16 mouse cellular contexts compared by ENCODE assay signal in the genomic region with DNA sequence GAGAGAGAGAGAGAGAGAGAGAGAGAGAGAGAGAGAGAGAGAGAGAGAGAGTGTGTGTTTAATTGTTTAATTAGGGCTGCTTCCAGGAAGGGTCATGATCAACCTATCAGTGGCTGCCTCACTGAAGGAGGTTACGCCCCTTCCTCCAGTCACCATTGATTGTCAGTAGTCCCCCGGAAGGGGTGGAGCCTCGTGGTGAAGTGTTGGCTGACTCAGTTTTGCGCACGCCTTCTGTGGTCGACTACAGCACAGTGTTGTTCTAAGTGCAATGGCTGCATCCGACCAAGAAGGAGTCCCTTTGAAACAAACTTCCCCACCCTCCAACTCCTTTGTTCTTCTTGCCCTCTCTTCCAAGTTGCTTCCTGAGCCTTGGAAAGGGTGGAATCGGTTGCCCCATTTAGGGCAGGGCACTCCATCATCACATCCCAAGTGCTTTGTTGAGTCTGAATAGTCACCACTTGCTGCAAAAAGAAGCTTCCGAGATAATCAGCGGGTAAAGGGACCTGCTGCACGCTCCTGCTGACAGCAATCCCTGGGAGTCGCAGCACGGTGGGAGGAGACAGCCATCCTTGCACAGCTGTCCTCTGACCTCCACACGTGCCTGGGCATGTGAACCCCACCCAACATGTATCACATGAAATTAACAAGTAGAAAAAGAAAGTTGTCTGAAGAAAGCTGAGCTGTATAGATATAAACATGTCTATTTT.
DNase-seq lines count a peak whose midpoint lies in the region; ATAC-seq and TF ChIP-seq lines count a peak whose summit lies in the region.
"Had no signal": no experiment of that assay in that cellular context is flagged by ENCODE, and none has a peak within 500 bp of the region (broad histone marks: within the 10 kb centered on the region; RNA-seq: fewer than 3 reads in every experiment).

No protein-coding gene starts in this region.

- no peak overlapping the region for H3K4me2 ChIP-seq in hindbrain, embryonic 14.5 days (replicated peaks)
- peak overlapping the region; percentile 19; the same call in 1 of the 2 replicates for H3K4me2 ChIP-seq in hindbrain, embryonic 16.5 days (ENCODE audit: low read length)
- no peak overlapping the region for H3K4me2 ChIP-seq in liver, postnatal 0 days (ENCODE audit: low read depth, low read length)
- H3K4me2 ChIP-seq: liver, embryonic 15.5 days had no signal

- TF ChIP-seq EP300 in liver, postnatal 0 days (IDR thresholded peaks at IDR 0.05; ENCODE audit: low read depth): no peak

- no peak overlapping the region for H3K9ac ChIP-seq in hindbrain, embryonic 14.5 days
- H3K9ac ChIP-seq in ES-E14 (ENCODE audit: insufficient read depth, low read depth, low read length, poor library complexity, severe bottlenecking): no peak overlapping the region
- H3K9ac ChIP-seq in hindbrain, embryonic 16.5 days (ENCODE audit: low read depth, low read length): no peak overlapping the region
- H3K9ac ChIP-seq in liver, postnatal 0 days (replicated peaks): no peak overlapping the region
- H3K9ac ChIP-seq: liver, embryonic 15.5 days had no signal

- H3K4me3 ChIP-seq in heart, embryonic 10.5 days: peak overlapping the region; percentile 12; the same call in 1 of the 2 replicates
- H3K4me3 ChIP-seq in hindbrain, embryonic 10.5 days: no peak overlapping the region
- no peak overlapping the region for H3K4me3 ChIP-seq in hindbrain, embryonic 14.5 days (replicated peaks; ENCODE audit: low read length)
- H3K4me3 ChIP-seq in ES-E14 (ENCODE audit: insufficient read depth in 1 of 2, low read depth in 1 of 2, low read length in 2 of 2, poor library complexity in 1 of 2, severe bottlenecking in 1 of 2): no peak overlapping the region
- H3K4me3 ChIP-seq in hindbrain, embryonic 16.5 days (ENCODE audit: low read length): no peak overlapping the region
- no peak overlapping the region for H3K4me3 ChIP-seq in liver, postnatal 0 days (ENCODE audit: low read depth, low read length)
- H3K4me3 ChIP-seq: liver, embryonic 15.5 days had no signal

- in situ Hi-C loops in ES-E14 (cut with MboI; ENCODE audit: low sequenced_read_pairs in 2 of 2, unreplicated experiment in 2 of 2): loop anchor here in 1 of 2 experiments (25.0 kb wide), 1 partner anchor 248 kb away; no protein-coding TSS in a partner anchor

- no peaks in the 10 kb centered on the region for H3K27me3 ChIP-seq in heart, embryonic 10.5 days (ENCODE audit: insufficient read depth, poor library complexity, severe bottlenecking)
- no peaks in the 10 kb centered on the region for H3K27me3 ChIP-seq in hindbrain, embryonic 10.5 days (ENCODE audit: insufficient read depth, poor library complexity, severe bottlenecking)
- no peaks in the 10 kb centered on the region for H3K27me3 ChIP-seq in hindbrain, embryonic 14.5 days (ENCODE audit: control insufficient read depth, insufficient read depth, low read length)
- H3K27me3 ChIP-seq in hindbrain, embryonic 16.5 days (replicated peaks; ENCODE audit: control insufficient read depth, insufficient read depth, low read length): no peaks in the 10 kb centered on the region
- H3K27me3 ChIP-seq in liver, postnatal 0 days (ENCODE audit: insufficient read depth, low read length): no peaks in the 10 kb centered on the region
- H3K27me3 ChIP-seq: CH12.LX; liver, embryonic 15.5 days had no signal

- no peak for TF ChIP-seq CTCF in liver, postnatal 0 days (IDR thresholded peaks at IDR 0.05; ENCODE audit: low read depth)

- H3K36me3 ChIP-seq in heart, embryonic 10.5 days: peaks cover 3% of the 10 kb centered on the region; the same call in 1 of the 2 replicates
- H3K36me3 ChIP-seq in hindbrain, embryonic 10.5 days: no peaks in the 10 kb centered on the region
- no peaks in the 10 kb centered on the region for H3K36me3 ChIP-seq in hindbrain, embryonic 14.5 days (replicated peaks; ENCODE audit: control insufficient read depth, insufficient read depth)
- H3K36me3 ChIP-seq in ES-E14 (ENCODE audit: control insufficient read depth, insufficient read depth, low read length, poor library complexity, severe bottlenecking): no peaks in the 10 kb centered on the region
- H3K36me3 ChIP-seq in hindbrain, embryonic 16.5 days (ENCODE audit: control insufficient read depth, insufficient read depth, low read length): no peaks in the 10 kb centered on the region
- H3K36me3 ChIP-seq in liver, postnatal 0 days (replicated peaks; ENCODE audit: insufficient read depth, low read length): no peaks in the 10 kb centered on the region; the same call in 1 of the 2 replicates
- H3K36me3 ChIP-seq: liver, embryonic 15.5 days had no signal

- WGBS in heart, embryonic 10.5 days: 53% methylated on average over 14 of the region's 14 CpGs
- 63% methylated on average over 14 of the region's 14 CpGs for WGBS in hindbrain, embryonic 10.5 days
- 54% methylated on average over 14 of the region's 14 CpGs for WGBS in hindbrain, embryonic 14.5 days
- 60% methylated on average over 14 of the region's 14 CpGs for WGBS in hindbrain, embryonic 16.5 days
- whole genome bisulfite sequencing in liver, postnatal 0 days (ENCODE audit: insufficient replicate concordance): 71% methylated on average over 14 of the region's 14 CpGs

- no peak overlapping the region; the same call in 1 of the 2 replicates for H3K27ac ChIP-seq in heart, embryonic 10.5 days
- no peak overlapping the region for H3K27ac ChIP-seq in hindbrain, embryonic 10.5 days
- no peak overlapping the region for H3K27ac ChIP-seq in hindbrain, embryonic 14.5 days
- no peak overlapping the region for H3K27ac ChIP-seq in ES-E14 (ENCODE audit: insufficient read depth, low read depth, low read length, poor library complexity, severe bottlenecking)
- no peak overlapping the region for H3K27ac ChIP-seq in hindbrain, embryonic 16.5 days (ENCODE audit: low read depth, low read length)
- H3K27ac ChIP-seq in liver, postnatal 0 days (ENCODE audit: low read depth): no peak overlapping the region
- H3K27ac ChIP-seq: liver, embryonic 15.5 days had no signal

- DNase-seq in heart, embryonic 10.5 days (ENCODE audit: low spot score): peak; percentile 75
- no peak for DNase-seq in heart, postnatal 36 days
- peak; percentile 8 for DNase-seq in hindbrain, embryonic 10.5 days (ENCODE audit: low spot score)
- DNase-seq in hindbrain, embryonic 14.5 days (ENCODE audit: low spot score): no peak
- DNase-seq in ES-E14 (ENCODE audit: low read depth, low spot score): peak; percentile 35
- no peak for DNase-seq in right cerebral cortex, postnatal 36 days (ENCODE audit: low spot score in 2 of 2)
- DNase-seq in liver, postnatal 0 days: no peak
- DNase-seq: adrenal gland, postnatal 36 days; cerebellum, adult 8-10 months; gastrocnemius, postnatal 14 days; kidney, adult 8-10 months; kidney, postnatal 4 days had no signal

- H3K9me3 ChIP-seq in heart, embryonic 10.5 days: no peaks in the 10 kb centered on the region
- H3K9me3 ChIP-seq in hindbrain, embryonic 10.5 days: no peaks in the 10 kb centered on the region
- no peaks in the 10 kb centered on the region for H3K9me3 ChIP-seq in hindbrain, embryonic 14.5 days (ENCODE audit: control insufficient read depth, low read length)
- H3K9me3 ChIP-seq in ES-E14 (ENCODE audit: control insufficient read depth, insufficient read depth, low read depth, low read length): no peaks in the 10 kb centered on the region
- no peaks in the 10 kb centered on the region for H3K9me3 ChIP-seq in hindbrain, embryonic 16.5 days (ENCODE audit: control insufficient read depth, low read length)
- H3K9me3 ChIP-seq in liver, postnatal 0 days (ENCODE audit: low read length): no peaks in the 10 kb centered on the region
- H3K9me3 ChIP-seq: liver, embryonic 15.5 days had no signal

- ATAC-seq in hindbrain, embryonic 14.5 days (ENCODE audit: low FRiP score): no peak
- no peak for ATAC-seq in hindbrain, embryonic 16.5 days
- no peak for ATAC-seq in liver, postnatal 0 days
- ATAC-seq: inflammation-experienced regulatory T-cells, adult 6 months had no signal

- intact Hi-C loops in heart, postnatal 36 days (cut with DNase I): loop anchor here (5.0 kb wide), 1 partner anchor 33 kb away; no protein-coding TSS in a partner anchor

- peaks cover 6% of the 10 kb centered on the region; the same call in 1 of the 2 replicates for H3K4me1 ChIP-seq in heart, embryonic 10.5 days
- H3K4me1 ChIP-seq in hindbrain, embryonic 10.5 days (replicated peaks): no peaks in the 10 kb centered on the region
- H3K4me1 ChIP-seq in hindbrain, embryonic 14.5 days (replicated peaks; ENCODE audit: control insufficient read depth, insufficient read depth, low read length): no peaks in the 10 kb centered on the region
- no peaks in the 10 kb centered on the region for H3K4me1 ChIP-seq in ES-E14 (ENCODE audit: control insufficient read depth in 2 of 2, insufficient read depth in 2 of 2, low read length in 2 of 2, poor library complexity in 1 of 2)
- H3K4me1 ChIP-seq in hindbrain, embryonic 16.5 days (ENCODE audit: control insufficient read depth, insufficient read depth, low read depth, low read length): no peaks in the 10 kb centered on the region
- no peaks in the 10 kb centered on the region for H3K4me1 ChIP-seq in liver, postnatal 0 days (ENCODE audit: insufficient read depth)
- H3K4me1 ChIP-seq: liver, embryonic 15.5 days had no signal

TF ChIP-seq in ES-E14, 5 proteins besides CTCF, POLR2A, EP300 and RAD21:
- TF ChIP-seq HCFC1 (IDR thresholded peaks at IDR 0.05; ENCODE audit: borderline replicate concordance, insufficient read depth, low read length): no peak
- no peak for TF ChIP-seq ZNF384 (IDR thresholded peaks at IDR 0.05; ENCODE audit: low read depth, low read length)
- no peak for TF ChIP-seq CHD2 (IDR thresholded peaks at IDR 0.05; ENCODE audit: low read depth, low read length)
- TF ChIP-seq MAFK (IDR thresholded peaks at IDR 0.05; ENCODE audit: insufficient read depth, low read depth, low read length): no peak
- TF ChIP-seq ZC3H11A (IDR thresholded peaks at IDR 0.05; ENCODE audit: borderline replicate concordance, low read depth, low read length): no peak

Comparison
In these comparisons a context has a peak if more than half of its experiments do, and no peak if none do; other contexts are left out.
1. DNase-seq: peak in heart, embryonic 10.5 days (single experiment), hindbrain, embryonic 10.5 days (single experiment) and ES-E14 (single experiment); none in heart, postnatal 36 days (0 of 2), hindbrain, embryonic 14.5 days (single experiment), right cerebral cortex, postnatal 36 days (0 of 2) and liver, postnatal 0 days (single experiment).